Mouse (Mus musculus) CH12.LX (cell line): ENCODE results near the gene Fam124a.

Experiments
- CTCF ChIP-seq, 2 experiments: IDR thresholded peaks in 1 of 2; conservative IDR thresholded peaks in 1 of 2; 2 replicates each; pipeline ENCODE4 v1.5.1; 2011 to 2012; ENCODE audit warnings: low read depth in 2 of 2, low read length in 2 of 2, improper control_type of control experiment in 1 of 2, inconsistent platforms in 1 of 2, mild to moderate bottlenecking in 1 of 2, moderate library complexity in 1 of 2
- GABPA ChIP-seq: IDR thresholded peaks from 2 replicates; pipeline ENCODE4 v1.6.1; 2012; ENCODE audit warnings: low read depth, low read length, improper control_type of control experiment, inconsistent platforms; ENCODE audit not compliant: insufficient replicate concordance
- IRF4 ChIP-seq: IDR thresholded peaks from 2 replicates; pipeline ENCODE4 v1.6.1; 2014; ENCODE audit warnings: low read depth, mild to moderate bottlenecking, inconsistent platforms, low read length, improper control_type of control experiment
- MAFK ChIP-seq: IDR thresholded peaks from 2 replicates; pipeline ENCODE4 v1.6.1; 2011; ENCODE audit warnings: low read length, improper control_type of control experiment; ENCODE audit not compliant: insufficient replicate concordance
- NRF1 ChIP-seq: IDR thresholded peaks from 2 replicates; pipeline ENCODE4 v1.6.1; 2014; ENCODE audit warnings: low read depth, mild to moderate bottlenecking, inconsistent platforms, low read length, improper control_type of control experiment, moderate library complexity
- POLR2A ChIP-seq: IDR thresholded peaks from 2 replicates; pipeline ENCODE4 v1.6.1; 2011; ENCODE audit warnings: low read depth, mild to moderate bottlenecking, improper control_type of control experiment, low read length
- RCOR1 ChIP-seq: conservative IDR thresholded peaks from 2 replicates; pipeline ENCODE4 v1.6.1; 2012; ENCODE audit warnings: low read depth, mild to moderate bottlenecking, inconsistent platforms, low read length, improper control_type of control experiment

DNA sequence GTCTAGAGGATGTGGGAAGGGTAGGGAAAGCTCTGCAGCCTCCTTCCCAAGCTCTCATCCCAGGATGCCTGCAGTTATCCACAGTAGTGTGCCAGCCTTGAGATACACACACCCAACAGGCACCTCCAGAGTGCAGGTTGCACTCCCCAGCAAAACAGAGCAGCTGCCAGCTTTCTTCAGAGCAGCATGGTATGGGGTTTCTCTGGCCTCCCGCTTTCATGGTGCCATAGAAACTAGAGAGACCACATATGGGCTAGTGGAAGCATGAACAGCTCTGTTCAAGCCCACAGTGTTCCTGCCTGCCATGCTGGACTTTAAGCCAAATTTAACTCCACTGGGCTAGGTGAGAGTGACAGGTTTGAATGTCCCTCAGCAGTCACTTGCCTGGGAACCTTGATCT is 47.3 kb downstream of the Fam124a start:
- TF ChIP-seq CTCF (conservative IDR thresholded peaks at IDR 0.05 in 1 of 2, IDR thresholded peaks at IDR 0.05 in 1 of 2; ENCODE audit: low read depth in 2 of 2, low read length in 2 of 2) (no peak), IRF4 (no peak), RCOR1 (no peak), GABPA (no peak), NRF1 (no peak), POLR2A (no peak), MAFK (no peak)
